Mouse (Mus musculus) embryo, embryonic 11.5 days (tissue): ENCODE measurements around the gene Myog.
"Not testable (repeated sequence)": the region's sequence is repeated elsewhere in the genome, so short reads cannot be mapped to it uniquely, and the experiment has no call there.

Experiments used
- DNase-seq: peaks from one replicate; pipeline ENCODE4 v3.0.0-alpha.2; 2012; ENCODE audit warnings: low read depth, low spot score

The Myog gene

DNA sequence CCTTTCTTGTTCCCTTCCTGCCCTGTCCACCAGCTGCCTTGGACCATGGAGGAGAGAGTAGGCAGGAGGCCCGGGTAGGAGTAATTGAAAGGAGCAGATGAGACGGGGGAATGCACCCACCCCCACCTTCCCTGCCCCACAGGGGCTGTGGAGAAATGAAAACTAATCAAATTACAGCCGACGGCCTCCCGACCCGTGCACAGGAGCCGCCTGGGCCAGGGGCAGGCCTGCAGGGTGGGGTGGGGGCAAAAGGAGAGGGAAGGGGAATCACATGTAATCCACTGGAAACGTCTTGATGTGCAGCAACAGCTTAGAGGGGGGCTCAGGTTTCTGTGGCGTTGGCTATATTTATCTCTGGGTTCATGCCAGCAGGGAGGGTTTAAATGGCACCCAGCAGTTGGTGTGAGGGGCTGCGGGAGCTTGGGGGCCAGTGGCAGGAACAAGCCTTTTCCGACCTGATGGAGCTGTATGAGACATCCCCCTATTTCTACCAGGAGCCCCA lies at the start of gene Myog:
Myog (plus strand) TSS at position 392 of the 502 bp plus-strand sequence.
- no peak for DNase-seq

DNA sequence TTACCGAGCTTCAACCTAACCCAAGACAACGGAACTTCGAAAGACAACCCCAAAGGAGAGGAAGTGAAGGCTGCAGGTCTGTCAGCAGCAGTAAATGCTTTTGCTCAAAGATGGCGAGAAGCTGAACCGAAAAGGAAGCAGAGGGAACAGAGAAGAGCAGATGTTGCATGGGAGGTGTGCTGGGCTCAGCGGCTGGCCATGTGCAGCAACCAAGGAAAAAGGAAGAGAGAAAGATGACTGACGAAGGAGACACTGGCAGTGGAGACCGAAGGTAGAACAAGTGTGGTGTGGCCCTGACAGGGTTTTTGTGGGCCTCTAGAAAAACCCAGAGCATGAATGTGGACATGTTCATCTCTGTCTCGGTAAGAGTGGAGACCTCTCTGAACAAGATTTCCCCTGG lies 49.1 kb upstream of the Myog start:
- DNase-seq: no peak

GRCm38 (mm10) chr1:134241298-134241697 lies 48.5 kb upstream of the Myog start:
- DNase-seq: no peak

DNA sequence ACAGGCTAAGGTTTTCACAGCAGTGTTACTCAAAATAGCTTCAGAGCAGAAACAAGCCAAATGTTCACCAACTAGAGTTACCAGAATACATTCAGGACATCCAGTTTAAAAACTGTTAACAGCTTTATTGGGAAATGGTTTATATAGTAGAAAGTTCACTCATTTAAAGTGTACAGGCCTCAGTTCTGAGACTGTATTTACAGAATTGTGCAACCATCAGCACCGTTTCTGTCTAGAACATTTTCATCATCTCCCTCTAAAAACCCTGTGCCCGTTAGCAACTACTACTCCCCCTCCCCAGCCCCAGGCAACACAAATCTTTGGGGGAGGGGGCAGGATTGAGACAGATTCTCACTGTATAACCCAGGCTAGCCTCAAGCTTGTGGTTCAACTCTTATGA lies 47.5 kb upstream of the Myog start:
- DNase-seq: no peak

- no peak for DNase-seq
Measured at GRCm38 (mm10) chr1:134243505-134243904, 46.3 kb upstream of the Myog start.

DNA sequence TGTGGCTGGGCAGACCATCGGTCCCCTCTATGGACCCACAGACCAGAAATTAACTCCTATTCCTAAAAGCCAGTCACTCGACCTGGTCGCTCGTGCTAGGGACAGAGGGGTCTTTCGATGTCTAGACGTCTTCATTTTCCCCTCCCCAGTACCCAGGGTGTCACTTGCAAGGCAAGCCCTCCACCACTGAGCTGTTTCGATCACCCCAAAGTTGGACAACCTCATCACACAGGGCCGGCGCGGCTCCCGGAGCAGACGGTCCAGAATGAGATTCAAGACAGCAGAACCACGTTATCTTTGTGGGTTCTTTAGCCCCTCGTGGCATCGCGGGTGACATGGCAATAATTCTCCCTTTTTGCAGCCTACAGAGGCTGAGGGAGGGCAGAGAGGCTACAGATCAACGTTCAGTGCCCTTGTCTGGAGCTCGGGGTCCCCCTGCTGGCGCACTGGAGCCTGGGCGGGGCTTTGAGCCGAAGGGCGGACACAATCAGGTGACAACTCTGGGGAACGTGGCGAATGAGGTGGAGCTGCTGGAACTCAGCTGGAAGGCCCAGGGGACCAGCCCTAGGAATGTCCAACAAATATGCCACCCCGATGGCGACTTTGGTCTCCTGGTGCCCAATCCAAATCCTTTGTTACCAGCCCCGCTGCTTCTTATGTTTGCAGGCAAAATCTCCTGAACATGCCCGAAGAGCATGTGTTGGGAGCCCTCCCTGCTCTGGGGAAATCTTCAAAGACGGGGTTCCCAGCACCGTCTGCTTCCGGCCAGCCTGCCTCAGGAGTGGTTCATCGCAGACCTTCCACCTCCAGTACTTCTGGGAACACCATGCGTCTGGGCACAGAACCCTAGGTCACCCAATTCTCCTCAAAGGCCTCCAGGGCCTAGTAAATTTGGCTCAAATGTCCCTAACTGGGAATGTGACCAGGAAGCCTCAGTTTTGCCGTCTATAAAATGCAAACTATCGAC lies 45.6 kb upstream of the Myog start:
- peak; percentile 77 for DNase-seq

DNA sequence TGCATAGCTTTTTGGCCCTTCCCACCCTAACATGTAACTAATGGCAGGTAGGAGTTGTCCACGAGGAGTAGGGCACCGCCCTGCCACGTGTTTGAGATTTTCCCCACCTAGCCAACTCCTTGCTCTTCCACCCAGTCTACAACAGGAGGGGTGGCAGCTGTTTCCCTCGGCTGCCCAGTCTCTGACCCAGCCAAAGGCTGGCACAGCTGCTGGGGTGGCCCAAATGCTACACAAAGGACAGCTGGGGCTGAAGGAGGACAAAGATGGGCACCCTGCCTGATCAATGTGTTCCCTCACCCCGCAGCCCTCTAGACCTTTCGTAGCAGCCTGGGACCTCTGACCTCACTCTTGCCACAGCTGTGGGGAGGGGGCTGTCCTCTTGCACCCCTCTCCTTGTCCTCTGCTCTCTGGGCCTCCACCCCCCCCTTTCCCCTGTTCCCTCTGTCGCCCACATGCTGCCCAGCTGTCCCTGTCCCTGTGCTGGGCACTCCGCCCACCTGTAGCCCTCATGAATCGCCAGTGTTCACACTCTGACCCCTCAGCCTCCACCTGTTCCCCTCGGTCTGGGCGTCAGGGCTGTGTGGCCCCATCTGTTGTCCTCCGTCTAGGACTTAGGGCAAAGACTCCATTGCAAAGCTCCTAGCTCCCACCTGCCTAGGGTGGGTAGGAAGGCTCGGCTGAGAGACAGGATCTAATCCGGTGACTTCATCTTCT lies 44.6 kb upstream of the Myog start:
- no peak for DNase-seq

DNA sequence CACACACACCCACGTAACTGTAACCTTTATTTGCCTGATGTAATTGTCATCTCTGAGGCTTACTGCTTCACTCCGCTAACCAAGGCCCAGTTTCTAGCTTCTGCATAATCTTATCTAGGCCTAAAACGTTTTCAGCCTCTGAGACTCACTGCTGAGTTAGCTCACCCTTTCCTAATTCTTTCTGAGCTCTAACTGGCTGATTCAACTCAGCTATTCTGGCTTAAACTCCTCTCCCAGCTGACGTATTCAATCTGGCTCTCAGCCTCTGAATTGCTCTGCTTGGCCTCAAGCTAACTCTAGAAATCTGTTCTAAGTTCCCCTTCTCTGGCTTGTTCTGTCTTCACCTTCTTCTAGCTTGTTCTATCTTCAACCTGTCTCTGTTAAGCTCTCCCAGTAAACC lies 43.2 kb upstream of the Myog start:
- DNase-seq: no peak

GRCm38 (mm10) chr1:134249681-134250080 lies 40.1 kb upstream of the Myog start:
- not testable (repeated sequence) for DNase-seq

GRCm38 (mm10) chr1:134264341-134264740 lies 25.4 kb upstream of the Myog start:
- no peak for DNase-seq

DNA sequence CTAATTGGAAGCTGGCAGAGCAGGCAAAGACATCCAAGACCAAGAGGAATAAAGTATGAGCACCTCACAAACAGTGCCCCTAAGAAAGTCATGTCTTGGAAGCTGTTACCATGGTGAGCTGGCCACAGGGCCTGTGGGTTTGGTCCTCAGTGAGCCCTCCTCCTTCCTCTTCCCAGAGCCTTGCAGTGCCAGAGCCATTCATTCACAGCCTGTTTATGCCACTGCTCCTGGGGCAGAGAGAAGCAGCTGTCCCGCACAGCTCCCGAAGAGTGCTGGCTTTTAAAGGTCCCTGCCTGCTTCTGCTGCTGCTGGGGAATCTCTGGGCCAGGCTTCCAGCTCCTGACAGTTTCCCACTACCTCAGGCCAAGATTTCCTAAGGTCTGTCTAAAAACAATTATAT lies 24.0 kb upstream of the Myog start:
- no peak for DNase-seq

DNA sequence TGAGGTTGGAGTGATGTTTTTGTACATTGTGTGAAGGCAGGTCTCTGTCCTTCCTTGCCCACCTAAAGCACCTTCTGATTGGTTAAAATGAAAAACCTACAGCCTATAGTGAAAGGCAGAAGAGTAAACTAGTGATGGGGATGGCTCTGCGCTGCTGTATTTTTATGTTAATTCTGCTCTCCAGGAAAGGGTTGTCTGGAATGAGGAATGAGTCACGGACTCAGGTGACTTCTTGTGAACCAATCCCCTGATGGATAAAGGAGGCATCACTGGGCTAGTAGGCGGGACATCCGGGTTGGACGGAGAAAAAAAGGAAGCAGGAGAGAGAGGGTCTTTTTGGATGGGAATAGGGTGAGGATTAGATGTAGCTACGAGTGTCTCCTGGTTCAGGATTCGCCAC lies 19.8 kb upstream of the Myog start:
- DNase-seq: no peak

DNA sequence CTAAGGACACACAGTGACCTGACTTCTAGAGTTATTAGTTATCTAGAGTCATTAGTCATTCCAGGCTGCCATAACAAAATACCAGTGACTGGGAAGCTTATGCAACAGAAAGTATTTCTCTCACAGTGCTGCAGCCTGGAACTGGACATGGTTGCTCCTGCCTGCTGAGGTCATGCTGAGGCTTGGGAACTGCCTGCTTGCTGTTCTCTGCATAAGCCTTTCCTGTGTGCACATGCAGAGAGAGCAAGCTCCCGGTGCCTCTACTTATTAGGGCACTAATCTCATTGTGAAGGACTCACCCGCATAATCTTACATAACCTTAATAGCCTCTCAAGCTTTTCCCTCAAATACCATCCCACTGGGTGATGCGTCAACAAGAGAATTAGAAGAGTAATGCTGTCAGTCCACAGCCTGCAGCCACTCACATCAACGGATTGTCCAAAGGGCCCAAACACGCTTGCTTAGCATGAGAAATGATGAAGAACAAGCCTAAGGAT lies 17.0 kb upstream of the Myog start:
- no peak for DNase-seq

DNA sequence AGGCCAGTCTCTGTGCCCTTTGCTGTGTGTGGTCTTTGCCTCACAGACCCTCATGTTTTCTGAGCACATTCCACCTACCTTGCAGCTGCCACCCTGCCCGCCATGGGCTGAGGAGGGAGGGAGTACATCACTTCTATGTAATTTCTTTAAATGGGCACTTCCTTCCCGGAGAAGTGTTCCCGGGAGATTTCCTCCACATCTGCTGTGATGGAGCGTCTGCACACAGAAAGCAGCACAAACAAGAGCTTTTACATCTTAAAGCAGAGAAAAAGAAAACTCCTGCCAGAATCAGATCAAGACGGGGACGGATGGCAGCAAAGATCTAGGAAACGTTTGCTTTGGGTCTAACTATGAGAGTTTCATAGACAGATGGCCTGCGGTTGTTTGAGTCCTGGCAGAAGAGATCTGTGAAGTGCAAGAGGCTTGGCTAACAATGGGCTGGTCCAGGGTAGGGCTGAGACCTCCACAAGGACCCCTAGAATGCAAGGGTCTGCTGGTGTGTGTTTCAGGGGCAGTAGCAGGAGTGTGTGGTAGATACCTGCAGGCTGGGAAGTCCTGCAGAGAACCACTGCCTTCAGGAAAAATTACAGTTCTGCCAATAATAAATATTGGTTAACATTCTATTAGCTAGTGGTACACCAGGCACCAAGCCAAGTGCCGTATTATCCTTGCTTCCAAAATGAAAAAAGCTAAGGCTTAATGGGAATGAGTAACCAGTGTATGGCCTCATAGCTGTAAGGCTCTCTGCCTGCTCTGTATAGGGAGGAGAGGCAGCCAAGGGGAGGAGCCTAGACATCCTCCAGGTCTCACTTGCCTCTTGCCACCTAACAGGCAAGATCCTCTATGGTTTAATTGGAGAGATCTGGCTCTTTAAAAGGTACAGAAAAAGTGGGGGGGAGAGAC lies 16.0 kb upstream of the Myog start:
- DNase-seq: no peak

- DNase-seq: no peak
Measured at GRCm38 (mm10) chr1:134274483-134274920, 15.3 kb upstream of the Myog start.

DNA sequence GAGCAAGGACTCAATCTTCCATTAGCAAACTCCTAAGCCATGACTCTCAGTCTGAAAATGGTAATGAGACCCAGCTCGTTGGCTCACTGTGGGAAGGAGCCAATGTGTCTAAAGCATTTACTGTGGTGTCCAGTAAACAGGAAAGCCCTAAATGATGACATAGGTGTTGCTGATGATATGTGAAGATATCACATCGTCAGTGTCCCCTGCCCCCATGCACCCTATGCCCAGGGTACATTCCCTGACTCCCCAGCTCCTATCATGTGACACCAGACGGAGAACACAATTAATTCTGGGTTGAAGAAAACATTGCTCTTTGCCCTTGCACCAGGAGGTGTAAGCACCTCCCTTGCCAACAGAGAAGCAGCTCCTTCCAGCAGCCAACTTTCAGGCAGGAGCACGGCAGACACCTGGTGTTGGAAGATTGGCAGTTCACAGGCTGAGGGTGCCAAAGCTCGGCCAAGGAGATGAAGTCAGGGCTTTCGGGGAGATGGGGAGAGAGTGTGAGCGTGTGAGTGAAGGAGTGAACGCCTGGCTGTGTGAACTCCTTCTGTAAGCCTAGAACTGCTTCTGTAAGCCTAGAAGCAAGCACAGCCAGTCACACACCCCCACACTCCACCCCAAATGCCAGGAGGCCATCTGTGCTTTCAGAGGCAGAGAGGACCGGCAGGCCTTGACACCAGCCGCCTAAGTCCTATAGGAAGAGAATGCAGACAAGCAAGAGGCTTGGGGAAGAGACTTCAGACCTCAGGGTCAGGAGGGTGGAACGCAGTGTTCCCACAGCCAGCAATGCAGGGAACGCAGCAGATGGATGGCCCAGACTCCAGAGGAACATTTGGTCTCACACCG lies 13.9 kb upstream of the Myog start:
- no peak for DNase-seq

- DNase-seq: no peak
Measured at GRCm38 (mm10) chr1:134276823-134277222, 13.0 kb upstream of the Myog start.

DNA sequence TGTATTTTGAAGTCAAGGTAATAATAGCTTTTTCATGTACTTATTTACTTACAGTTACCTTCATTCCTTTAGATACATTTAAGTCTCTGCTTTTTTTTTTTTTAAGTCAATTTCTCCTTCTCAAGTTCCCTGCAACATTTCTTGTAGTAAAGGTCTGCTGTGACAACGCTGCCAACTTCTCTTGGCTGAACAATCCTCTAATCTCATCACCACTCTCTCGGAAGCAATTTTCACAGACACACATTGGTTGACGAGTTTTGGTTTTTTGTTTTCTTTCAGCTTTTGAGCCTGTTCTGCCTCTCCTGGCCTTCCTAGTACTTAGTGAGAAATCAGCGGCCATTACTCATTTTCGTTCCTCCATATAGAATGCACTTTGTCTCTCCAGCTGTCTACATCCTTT lies 9.6 kb upstream of the Myog start:
- DNase-seq: no peak

GRCm38 (mm10) chr1:134281563-134281962 lies 8.2 kb upstream of the Myog start:
- DNase-seq: no peak

- no peak for DNase-seq
Measured at GRCm38 (mm10) chr1:134282342-134282741, 7.4 kb upstream of the Myog start.
